Mouse (Mus musculus) brain, embryonic 14.5 days (tissue): ENCODE measurements around the gene Has3.

Source experiments
- CTCF ChIP-seq: fragments of 200-500 bp; IDR thresholded peaks from 2 replicates; pipeline ENCODE4 v1.5.1; 2012; ENCODE audit warnings: inconsistent platforms, mild to moderate bottlenecking, moderate library complexity, borderline replicate concordance; ENCODE audit not compliant: insufficient read depth, insufficient read length; ENCODE audit errors: extremely low read depth
- POLR2A ChIP-seq: fragments of 200-500 bp; IDR thresholded peaks from 2 replicates; pipeline ENCODE4 v1.6.1; 2012; ENCODE audit warnings: mild to moderate bottlenecking, inconsistent platforms, borderline replicate concordance; ENCODE audit not compliant: poor library complexity, insufficient read depth, insufficient read length, severe bottlenecking; ENCODE audit errors: extremely low read depth

- TF ChIP-seq CTCF, result no peak
- TF ChIP-seq POLR2A, result no peak
Measured at GRCm38 (mm10) chr8:106871328-106871926, 1.4 kb downstream of the Has3 start.
